Mouse (Mus musculus): ENCODE data around the gene Nlgn2.

DNA sequence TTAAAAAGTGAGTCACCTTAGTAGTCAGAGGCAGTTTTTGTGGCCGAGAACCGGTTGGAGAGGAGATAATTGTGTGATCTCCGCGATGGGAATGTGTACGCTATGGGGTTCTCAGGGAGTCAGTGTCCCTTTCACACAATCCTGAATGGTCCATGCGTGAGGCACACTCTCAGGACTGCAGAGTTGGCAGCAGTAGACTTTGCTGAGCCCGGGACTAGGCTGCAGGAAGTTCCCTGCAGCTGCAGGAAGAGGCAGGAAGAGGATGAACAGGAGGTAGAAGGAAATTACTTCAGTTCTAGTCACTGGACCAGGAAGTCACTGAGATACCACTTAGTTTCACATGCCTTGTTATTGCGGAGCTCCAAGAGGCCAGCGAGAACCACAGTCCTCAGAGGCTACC is 11.5 kb upstream of the Nlgn2 start:
- no peak for TF ChIP-seq CTCF (IDR thresholded peaks at IDR 0.05; ENCODE audit: borderline replicate concordance, control insufficient read depth, extremely low read depth, insufficient read depth, low read length, poor library complexity)
- no peak for TF ChIP-seq POLR2A (IDR thresholded peaks at IDR 0.05; ENCODE audit: control insufficient read depth, extremely low read depth, insufficient read depth, low read length, poor library complexity)

Measured in thymus, adult 2 months (tissue).